Mouse (Mus musculus) intestine, embryonic 16.5 days (tissue): ENCODE data around the gene Gm13276. TPM values are rescaled to one million over a fixed set of nuclear protein-coding genes. Genes with fewer than 3 reads are reported as not detected.
A peak's percentile ranks its signal among the peaks of the same experiment; 100 is the strongest.
"Not testable (repeated sequence)": the region's sequence is repeated elsewhere in the genome, so short reads cannot be mapped to it uniquely, and the experiment has no call there.

Experiments used
- ATAC-seq: fragments of 200-750 bp; cut with Nextera tagmentation; 2 replicates; pipeline ENCODE4 v1.8.0; 2017; ENCODE audit warnings: moderate TSS enrichment, moderate library complexity
- H3K27ac ChIP-seq: fragments of 300-500 bp; sonication (generic); 2 replicates; pipeline ENCODE4 v1.5.1; 2014; ENCODE audit warnings: mild to moderate bottlenecking, low read length
- H3K27me3 ChIP-seq: fragments of 300-500 bp; sonication (generic); replicated peaks from 2 replicates; pipeline ENCODE4 v1.6.1; 2014; ENCODE audit warnings: low read length, control low read depth, mixed read lengths; ENCODE audit not compliant: control insufficient read depth, insufficient read depth
- H3K36me3 ChIP-seq: fragments of 300-500 bp; sonication (generic); 2 replicates; pipeline ENCODE4 v1.6.1; 2014; ENCODE audit warnings: low read length, control low read depth; ENCODE audit not compliant: control insufficient read depth, insufficient read depth
- H3K4me1 ChIP-seq: fragments of 300-500 bp; sonication (generic); 2 replicates; pipeline ENCODE4 v1.6.1; 2014; ENCODE audit warnings: low read length, control low read depth, mixed read lengths; ENCODE audit not compliant: control insufficient read depth, insufficient read depth
- H3K4me2 ChIP-seq: fragments of 300-500 bp; sonication (generic); 2 replicates; pipeline ENCODE4 v1.6.1; 2014; ENCODE audit warnings: low read depth, low read length, control low read depth
- H3K4me3 ChIP-seq: fragments of 300-500 bp; sonication (generic); 2 replicates; pipeline ENCODE4 v1.5.1; 2014; ENCODE audit warnings: mild to moderate bottlenecking, low read length
- H3K9ac ChIP-seq: fragments of 300-500 bp; sonication (generic); 2 replicates; pipeline ENCODE4 v1.6.1; 2014; ENCODE audit warnings: low read depth, low read length
- H3K9me3 ChIP-seq: fragments of 300-500 bp; sonication (generic); 2 replicates; pipeline ENCODE4 v1.6.1; 2016; ENCODE audit warnings: low read length, control low read depth; ENCODE audit not compliant: control insufficient read depth
- WGBS: fragments of 180-500 bp; shearing (Covaris S2); extraction: QIAGEN DNeasy Blood & Tissue Kit; methylation state at CpG from one replicate; pipeline ENCODE4 v1.1.7; 2014; 5-methylcytosine and 5-hydroxymethylcytosine counted together
- polyA plus RNA-seq: library from polyadenylated mRNA; unstranded; fragments of >200 nt; fragmentation: Nextera tagmentation; extraction: Ambion mirVana; gene quantifications from 2 replicates; pipeline ENCODE4 v1.2.1, GENCODE M21; 2015

Gene Gm13276
- polyA plus RNA-seq, result not detected in 2 replicates

DNA sequence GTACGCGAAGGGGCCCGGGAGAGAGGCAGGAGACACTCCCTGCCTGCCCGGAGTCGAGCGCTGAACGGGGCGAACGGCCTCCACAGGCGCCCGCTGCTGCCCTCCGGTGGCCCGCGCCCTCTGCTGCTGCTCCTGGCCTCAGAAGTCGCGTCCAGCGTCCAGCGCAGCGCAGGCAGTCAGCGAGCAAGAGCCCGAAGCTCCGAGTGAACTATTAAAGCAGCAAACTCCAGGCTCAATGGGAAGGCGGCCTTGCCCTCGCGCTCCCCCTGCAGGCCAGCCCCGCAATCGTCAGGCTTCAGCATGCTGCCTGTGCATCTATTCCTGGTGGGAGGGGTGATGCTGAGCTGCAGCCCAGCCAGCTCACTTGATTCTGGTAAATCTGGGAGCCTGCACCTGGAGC is at the start of gene Gm13276:
Gm13276 (plus strand) TSS at position 301 of the 400 bp plus-strand sequence.
- ATAC-seq, H3K9ac ChIP-seq, H3K4me3 ChIP-seq, H3K4me2 ChIP-seq, H3K9me3 ChIP-seq, H3K36me3 ChIP-seq, H3K4me1 ChIP-seq, H3K27me3 ChIP-seq, H3K27ac ChIP-seq: not testable (repeated sequence)
- no CpG with 5 or more reads among the region's 27 CpGs for WGBS

GRCm38 (mm10) chr4:88738480-88738879 is 47.0 kb upstream of the Gm13276 start:
- Histone ChIP-seq H3K27me3 (no peaks in the 10 kb centered on the region), H3K9ac (no peak overlapping the region), H3K36me3 (no peaks in the 10 kb centered on the region), H3K4me3 (no peak overlapping the region), H3K4me1 (peaks cover 3% of the 10 kb centered on the region; the same call in 1 of the 2 replicates), H3K4me2 (no peak overlapping the region), H3K9me3 (no peaks in the 10 kb centered on the region), H3K27ac (no peak overlapping the region)
- 4% methylated on average over 2 of the region's 2 CpGs for WGBS
- ATAC-seq, result no peak

DNA sequence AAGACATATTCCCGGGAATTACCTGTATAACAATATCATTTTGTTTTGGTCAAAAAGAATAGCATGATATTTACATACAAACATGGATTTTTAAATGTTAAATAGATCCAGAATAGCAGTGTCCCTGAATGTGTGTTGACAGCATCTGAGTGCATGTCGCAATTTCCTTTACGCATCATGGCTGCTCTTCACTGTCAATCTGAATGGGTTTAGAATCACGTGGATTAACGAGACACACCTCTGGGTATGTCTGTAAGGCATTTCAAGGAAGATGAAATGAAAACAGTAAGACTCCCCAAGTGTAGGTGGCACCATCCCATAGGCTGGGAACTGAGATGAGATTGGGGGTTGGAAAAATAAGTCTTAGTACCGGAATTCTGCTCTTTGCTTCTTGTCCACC is 46.5 kb upstream of the Gm13276 start:
- no peaks in the 10 kb centered on the region for H3K36me3 ChIP-seq
- no peaks in the 10 kb centered on the region for H3K27me3 ChIP-seq
- H3K27ac ChIP-seq, result no peak overlapping the region
- H3K4me3 ChIP-seq, result no peak overlapping the region
- H3K4me1 ChIP-seq, result peaks cover 3% of the 10 kb centered on the region; the same call in 1 of the 2 replicates
- H3K4me2 ChIP-seq, result no peak overlapping the region
- no peak overlapping the region for H3K9ac ChIP-seq
- WGBS, result 86% methylated on average over 6 of the region's 6 CpGs
- ATAC-seq, result no peak
- no peaks in the 10 kb centered on the region for H3K9me3 ChIP-seq

- Histone ChIP-seq H3K9ac (no peak overlapping the region), H3K4me1 (peaks cover 3% of the 10 kb centered on the region; the same call in 1 of the 2 replicates), H3K27ac (no peak overlapping the region), H3K36me3 (no peaks in the 10 kb centered on the region), H3K4me3 (no peak overlapping the region), H3K9me3 (no peaks in the 10 kb centered on the region), H3K4me2 (no peak overlapping the region), H3K27me3 (no peaks in the 10 kb centered on the region)
- WGBS, result 86% methylated on average over 4 of the region's 4 CpGs
- no peak for ATAC-seq
These were observed 44.1 kb upstream of the Gm13276 start for GRCm38 (mm10) chr4:88741426-88741825.

DNA sequence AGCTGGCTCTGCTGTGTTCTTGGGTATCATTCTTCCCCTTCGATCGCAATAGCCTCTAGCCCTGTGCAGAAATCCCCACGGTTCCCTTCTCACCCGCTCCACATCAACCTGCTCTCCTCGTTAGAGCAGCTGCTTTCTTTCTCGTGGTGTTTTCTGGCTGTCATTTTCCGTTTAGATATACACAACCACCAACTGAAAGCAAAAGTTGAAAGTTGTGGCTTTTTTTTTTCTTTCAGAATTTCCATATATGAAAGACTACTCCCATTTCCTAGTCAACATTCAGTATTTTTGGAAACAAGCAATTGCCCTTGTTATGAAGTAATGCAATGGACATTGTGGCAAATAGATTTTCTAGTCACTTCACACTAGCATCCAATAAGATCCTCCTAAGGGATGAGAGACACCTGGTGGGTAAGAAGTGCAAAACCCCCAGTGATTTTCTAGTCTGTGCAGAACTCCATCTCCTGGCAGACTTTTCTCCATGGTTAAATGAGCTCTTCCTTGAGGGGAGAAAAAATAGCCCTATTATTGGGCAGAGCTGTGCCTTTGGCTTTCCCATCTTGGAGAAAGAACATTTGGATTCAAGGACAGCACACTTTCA is 42.6 kb upstream of the Gm13276 start:
- Histone ChIP-seq H3K9ac (no peak overlapping the region), H3K27ac (no peak overlapping the region), H3K27me3 (no peaks in the 10 kb centered on the region), H3K4me2 (no peak overlapping the region), H3K36me3 (no peaks in the 10 kb centered on the region), H3K9me3 (no peaks in the 10 kb centered on the region), H3K4me1 (peaks cover 3% of the 10 kb centered on the region; the same call in 1 of the 2 replicates), H3K4me3 (no peak overlapping the region)
- 58% methylated on average over 7 of the region's 7 CpGs for WGBS
- ATAC-seq, result no peak

DNA sequence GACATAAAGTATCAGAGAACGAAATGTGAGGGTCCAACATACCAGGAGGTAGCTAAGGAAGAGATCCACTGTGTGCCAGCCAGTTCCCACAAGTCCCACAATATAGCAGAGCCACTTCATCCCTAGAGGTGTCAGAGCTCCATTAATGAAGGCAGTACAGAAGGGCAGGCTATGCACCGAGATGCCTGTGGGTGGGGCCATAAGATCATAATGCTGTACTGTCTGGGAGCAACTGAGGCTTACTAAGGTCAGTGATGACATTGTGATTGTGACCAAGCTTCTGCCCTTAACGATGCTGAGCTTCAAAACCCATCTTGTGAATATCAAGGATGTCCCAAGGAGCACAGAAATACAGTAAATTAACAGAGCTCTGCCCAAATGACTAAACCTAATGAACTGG is 41.3 kb upstream of the Gm13276 start:
- no peak overlapping the region for H3K27ac ChIP-seq
- peaks cover 3% of the 10 kb centered on the region; the same call in 1 of the 2 replicates for H3K4me1 ChIP-seq
- no peak for ATAC-seq
- H3K9ac ChIP-seq, result no peak overlapping the region
- no peaks in the 10 kb centered on the region for H3K9me3 ChIP-seq
- H3K36me3 ChIP-seq, result no peaks in the 10 kb centered on the region
- WGBS, result 78% methylated on average over 3 of the region's 3 CpGs
- no peak overlapping the region for H3K4me2 ChIP-seq
- no peak overlapping the region for H3K4me3 ChIP-seq
- H3K27me3 ChIP-seq, result no peaks in the 10 kb centered on the region

DNA sequence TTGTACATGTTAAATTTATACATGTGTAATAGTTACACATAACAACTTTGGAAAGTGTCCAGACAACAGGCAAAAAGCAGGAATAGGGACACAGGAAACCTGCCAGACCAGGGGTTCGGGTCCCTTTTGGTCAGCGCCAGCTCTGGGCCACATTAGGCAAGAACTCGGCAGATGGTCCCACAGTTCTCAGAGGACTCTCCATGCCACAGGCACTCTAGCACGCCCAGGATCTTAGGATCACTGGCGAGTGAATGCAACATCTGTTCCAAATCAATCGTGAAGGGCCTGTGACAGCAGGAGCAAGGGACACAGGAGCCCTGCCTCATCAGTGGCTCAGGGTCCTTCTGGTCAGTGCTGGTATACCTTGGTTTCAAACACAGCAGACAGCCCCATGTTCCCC is 35.6 kb upstream of the Gm13276 start:
- Histone ChIP-seq H3K27ac (no peak overlapping the region), H3K36me3 (no peaks in the 10 kb centered on the region), H3K27me3 (no peaks in the 10 kb centered on the region), H3K4me3 (no peak overlapping the region), H3K4me2 (no peak overlapping the region), H3K9ac (no peak overlapping the region), H3K4me1 (no peaks in the 10 kb centered on the region), H3K9me3 (no peaks in the 10 kb centered on the region)
- ATAC-seq, result no peak
- WGBS, result 59% methylated on average over 6 of the region's 6 CpGs

DNA sequence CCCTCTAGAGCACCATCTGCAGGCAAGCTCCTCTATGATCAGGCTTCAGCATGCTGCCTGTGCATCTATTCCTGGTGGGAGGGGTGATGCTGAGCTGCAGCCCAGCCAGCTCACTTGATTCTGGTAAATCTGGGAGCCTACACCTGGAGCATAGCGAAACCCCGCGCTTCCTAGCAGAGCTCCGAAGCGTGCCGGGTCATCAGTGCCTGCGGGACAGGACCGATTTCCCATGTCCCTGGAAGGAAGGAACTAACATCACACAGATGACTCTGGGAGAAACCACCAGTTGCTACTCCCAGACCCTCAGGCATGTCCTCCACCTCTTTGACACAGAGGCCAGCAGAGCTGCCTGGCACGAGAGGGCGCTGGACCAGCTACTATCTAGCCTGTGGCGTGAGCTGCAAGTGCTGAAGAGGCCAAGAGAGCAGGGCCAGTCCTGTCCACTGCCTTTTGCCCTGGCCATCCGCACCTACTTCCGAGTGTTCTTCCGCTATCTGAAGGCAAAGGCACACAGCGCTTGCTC is 30.6 kb upstream of the Gm13276 start, which contains the start of gene Gm13271:
Gm13271 (plus strand) TSS at position 51 of the 523 bp plus-strand sequence.
- H3K9ac ChIP-seq, H3K27ac ChIP-seq, H3K9me3 ChIP-seq, ATAC-seq, H3K36me3 ChIP-seq, H3K27me3 ChIP-seq, H3K4me3 ChIP-seq, H3K4me2 ChIP-seq, H3K4me1 ChIP-seq: not testable (repeated sequence)
- WGBS, result 74% methylated on average over 14 of the region's 15 CpGs

GRCm38 (mm10) chr4:88756581-88757513 is 28.7 kb upstream of the Gm13276 start:
- H3K4me3 ChIP-seq, result peak overlapping the region; percentile 49
- WGBS, result 10% methylated on average over 28 of the region's 31 CpGs
- not testable (repeated sequence) for H3K9me3 ChIP-seq, H3K36me3 ChIP-seq, H3K27me3 ChIP-seq, H3K4me1 ChIP-seq
- H3K27ac ChIP-seq, result peak overlapping the region; percentile 94
- H3K4me2 ChIP-seq, result peak overlapping the region; percentile 59
- H3K9ac ChIP-seq, result peak overlapping the region; percentile 72
- ATAC-seq, result peak; percentile 33; the same call in 1 of the 2 replicates
